Mouse (Mus musculus): ENCODE data around the gene Lctl. TPM values are rescaled to one million over a fixed set of nuclear protein-coding genes. Genes with fewer than 3 reads are reported as not detected.
A peak's percentile ranks its signal among the peaks of the same experiment; 100 is the strongest.
"Not testable (repeated sequence)": the region's sequence is repeated elsewhere in the genome, so short reads cannot be mapped to it uniquely, and the experiment has no call there.

The Lctl gene
- polyA plus RNA-seq, 1 experiment from 2014 or later = not detected

DNA sequence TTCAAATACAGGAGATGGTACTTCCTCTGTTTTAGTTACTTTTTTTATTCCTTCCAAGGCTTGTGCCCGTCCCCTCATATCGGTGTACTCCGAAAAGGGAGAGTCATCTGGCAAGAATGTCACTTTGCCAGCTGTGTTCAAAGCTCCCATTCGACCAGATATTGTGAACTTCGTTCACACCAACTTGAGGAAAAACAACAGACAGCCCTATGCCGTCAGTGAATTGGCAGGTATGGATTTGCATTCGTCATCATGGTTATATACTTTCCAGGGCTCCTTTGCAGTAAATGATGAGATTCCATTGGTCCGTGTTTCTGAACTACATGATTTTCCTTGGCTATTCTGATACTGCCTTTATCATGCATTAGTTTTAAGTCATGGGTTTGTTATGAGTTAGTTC is 57.8 kb downstream of the Lctl start:
- no peak overlapping the region for H3K27ac ChIP-seq
- H3K4me1 ChIP-seq = peaks cover 14% of the 10 kb centered on the region; the same call in 1 of the 2 replicates
- H3K4me3 ChIP-seq = peak overlapping the region; percentile 88
- peaks cover 47% of the 10 kb centered on the region for H3K36me3 ChIP-seq
- WGBS = 59% methylated on average over 8 of the region's 8 CpGs
- H3K27me3 ChIP-seq (ENCODE audit: insufficient read depth, poor library complexity, severe bottlenecking) = no peaks in the 10 kb centered on the region
- H3K9me3 ChIP-seq = no peaks in the 10 kb centered on the region
- no peak for DNase-seq (ENCODE audit: low spot score)

DNA sequence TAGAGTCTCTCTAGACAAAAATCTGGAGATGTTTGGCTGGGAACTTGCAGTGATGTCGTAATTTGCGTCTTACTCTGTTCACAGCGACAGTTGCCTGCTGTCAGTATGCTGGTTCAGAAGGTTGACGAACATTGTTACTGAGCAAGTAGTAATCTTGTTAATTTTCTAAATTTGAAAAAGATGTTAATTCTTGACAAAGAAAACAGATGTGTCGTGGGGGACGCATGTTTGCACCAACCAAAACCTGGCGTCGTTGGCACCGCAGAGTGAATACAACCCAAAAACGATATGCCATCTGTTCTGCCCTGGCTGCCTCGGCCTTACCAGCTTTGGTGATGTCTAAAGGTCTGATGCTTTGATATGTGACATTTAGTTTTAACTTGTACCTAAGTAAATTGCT is 58.4 kb downstream of the Lctl start:
- H3K4me3 ChIP-seq = no peak overlapping the region
- H3K36me3 ChIP-seq = peaks cover 47% of the 10 kb centered on the region
- DNase-seq (ENCODE audit: low spot score) = no peak
- no peak overlapping the region for H3K27ac ChIP-seq
- H3K4me1 ChIP-seq = peaks cover 18% of the 10 kb centered on the region; the same call in 1 of the 2 replicates
- H3K27me3 ChIP-seq (ENCODE audit: insufficient read depth, poor library complexity, severe bottlenecking) = no peaks in the 10 kb centered on the region
- no peaks in the 10 kb centered on the region for H3K9me3 ChIP-seq
- 90% methylated on average over 11 of the region's 11 CpGs for WGBS

DNA sequence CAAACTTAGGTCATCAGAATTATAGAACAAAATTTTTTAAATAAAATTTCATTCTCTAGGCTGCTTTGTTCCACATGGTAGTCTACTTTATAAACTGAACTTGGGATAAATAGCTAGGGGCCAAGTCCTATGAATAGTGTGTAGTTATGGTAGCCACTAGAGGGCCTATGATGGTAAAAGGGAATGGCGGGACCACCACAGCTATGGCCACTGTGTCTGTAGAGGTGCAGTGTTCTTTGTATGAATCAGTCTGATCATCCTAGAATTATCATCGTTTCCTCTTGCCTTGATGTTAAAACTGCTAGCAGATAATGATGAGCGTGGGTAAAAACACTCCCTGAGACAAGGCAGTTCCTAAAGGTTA is 61.6 kb downstream of the Lctl start:
- peak overlapping the region; percentile 84 for H3K27ac ChIP-seq
- WGBS = 42% methylated on average over 3 of the region's 3 CpGs
- no peak for DNase-seq (ENCODE audit: low spot score)

DNA sequence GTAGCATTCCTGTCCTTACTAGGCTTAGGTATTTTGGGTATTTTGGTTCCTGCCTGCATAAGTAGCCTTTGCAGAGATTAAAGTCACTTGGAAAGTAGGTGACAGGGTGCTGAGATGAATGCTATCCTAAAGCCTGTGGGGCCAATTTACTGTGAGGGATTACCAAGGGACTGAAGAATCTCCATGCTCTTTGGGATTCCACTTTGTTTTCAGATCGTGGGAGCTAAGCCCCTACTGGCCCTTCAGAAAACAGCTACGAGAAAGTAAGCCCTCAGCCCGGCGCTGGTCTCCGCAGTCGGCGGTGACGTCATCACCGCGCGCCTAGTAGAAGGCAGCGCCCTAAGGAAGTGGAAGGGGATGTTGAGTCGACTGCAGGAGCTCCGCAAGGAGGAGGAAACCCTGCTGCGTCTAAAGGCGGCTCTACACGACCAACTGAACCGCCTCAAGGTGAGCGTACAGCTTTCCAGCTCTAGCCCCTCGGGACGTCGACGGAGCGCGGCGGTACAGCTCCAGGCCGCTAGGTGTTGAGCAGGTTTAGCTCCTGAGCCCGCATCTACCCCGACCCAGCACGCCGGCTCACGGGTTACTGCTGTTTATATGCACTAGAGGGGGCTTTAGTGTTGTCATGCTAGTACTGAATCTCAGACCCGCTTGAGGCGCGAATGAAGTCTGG is 62.2 kb downstream of the Lctl start, which contains the start of gene Snapc5:
Snapc5 (plus strand) TSS at position 301 of the 673 bp plus-strand sequence.
- peaks cover 10% of the 10 kb centered on the region; the same call in 1 of the 2 replicates for H3K4me1 ChIP-seq
- peak within 1 kb of the TSS; percentile 84 for H3K27ac ChIP-seq
- under 1% methylated on average over 35 of the region's 35 CpGs for WGBS
- no peaks in the 10 kb centered on the region for H3K27me3 ChIP-seq (ENCODE audit: insufficient read depth, poor library complexity, severe bottlenecking)
- peak; percentile 96 for DNase-seq (ENCODE audit: low spot score)
- no peaks in the 10 kb centered on the region for H3K9me3 ChIP-seq
- H3K4me3 ChIP-seq = peak within 1 kb of the TSS; percentile 74
- H3K36me3 ChIP-seq = peaks cover 72% of the 10 kb centered on the region

More for the DNA sequence above, 61.6 kb downstream of the Lctl start:
- Histone ChIP-seq H3K4me3 (peak overlapping the region; percentile 74), H3K27me3 (ENCODE audit: insufficient read depth, poor library complexity, severe bottlenecking) (no peaks in the 10 kb centered on the region), H3K36me3 (peaks cover 72% of the 10 kb centered on the region), H3K9me3 (no peaks in the 10 kb centered on the region), H3K4me1 (peaks cover 10% of the 10 kb centered on the region; the same call in 1 of the 2 replicates)

DNA sequence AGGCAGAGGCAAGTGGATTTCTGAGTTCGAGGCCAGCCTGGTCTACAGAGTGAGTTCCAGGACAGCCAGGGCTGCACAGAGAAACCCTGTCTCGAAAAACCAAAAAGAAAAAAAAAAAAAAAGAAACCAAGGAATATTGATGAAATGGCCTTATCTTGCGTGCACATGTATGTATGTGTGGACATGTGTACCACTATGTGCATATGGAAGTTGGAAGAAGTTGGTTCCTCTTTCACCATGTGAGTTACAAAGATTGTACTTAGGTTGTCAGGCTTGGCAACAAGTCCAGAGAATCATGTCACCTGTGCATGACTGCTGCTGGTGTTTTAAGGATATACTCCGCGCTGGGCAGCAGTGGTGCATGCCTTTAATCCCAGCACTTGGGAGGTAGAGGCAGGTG is 66.3 kb downstream of the Lctl start:
- H3K36me3 ChIP-seq = peaks cover 69% of the 10 kb centered on the region
- DNase-seq (ENCODE audit: low spot score); H3K27ac ChIP-seq; H3K27me3 ChIP-seq (ENCODE audit: insufficient read depth, poor library complexity, severe bottlenecking); H3K4me1 ChIP-seq; H3K9me3 ChIP-seq; H3K4me3 ChIP-seq: not testable (repeated sequence)
- 92% methylated on average over 5 of the region's 5 CpGs for WGBS

DNA sequence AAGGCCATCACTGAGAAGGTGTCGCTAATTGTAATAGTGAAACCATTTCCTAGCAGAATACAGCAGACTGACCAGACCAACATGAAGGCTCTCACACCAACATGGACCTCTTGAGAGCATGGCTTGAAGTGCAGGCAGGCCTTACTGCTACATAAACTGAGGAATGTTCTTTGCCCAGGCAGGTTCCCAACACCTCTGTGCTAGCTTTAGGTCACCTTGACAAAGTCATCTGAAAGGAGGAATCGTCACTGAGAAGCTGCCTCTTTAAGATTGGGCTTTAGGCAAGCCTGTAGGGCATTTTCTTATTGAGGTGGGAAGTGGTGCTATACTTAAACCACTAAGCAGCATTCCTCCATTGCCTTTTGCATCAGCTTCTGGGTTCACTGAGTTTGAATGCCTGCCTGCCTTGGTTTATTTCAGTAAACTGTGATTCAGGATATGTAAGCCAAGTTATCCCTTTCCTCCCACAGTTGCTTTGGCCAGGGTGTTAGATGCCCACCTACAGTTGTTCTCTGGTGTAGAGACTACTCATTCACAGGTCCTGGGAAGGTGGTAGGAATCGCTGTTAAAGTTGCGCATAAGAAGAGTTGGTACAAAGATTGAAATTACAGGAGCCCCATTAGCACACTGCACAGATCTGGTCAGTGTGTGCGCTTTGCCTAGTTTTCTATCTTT is 67.4 kb downstream of the Lctl start:
- Histone ChIP-seq H3K27me3 (ENCODE audit: insufficient read depth, poor library complexity, severe bottlenecking) (no peaks in the 10 kb centered on the region), H3K4me3 (no peak overlapping the region), H3K4me1 (peaks cover 7% of the 10 kb centered on the region; the same call in 1 of the 2 replicates), H3K27ac (no peak overlapping the region), H3K36me3 (peaks cover 71% of the 10 kb centered on the region), H3K9me3 (no peaks in the 10 kb centered on the region)
- DNase-seq (ENCODE audit: low spot score) = no peak
- 96% methylated on average over 5 of the region's 5 CpGs for WGBS

Other genes with a start within 250 kb of the Lctl start
- 29.4 and 47.2 TPM in 2 replicates for gene Smad6, start 95.1 kb upstream of the Lctl start, polyA plus RNA-seq (2016; fragmentation: Nextera tagmentation; extraction: Ambion mirVana)
- 28.1 and 31.6 TPM in 2 replicates for gene Zwilch, start 56.0 kb downstream of the Lctl start, polyA plus RNA-seq (2016; fragmentation: Nextera tagmentation; extraction: Ambion mirVana)
- 998 and 1,151 TPM in 2 replicates for gene Rpl4, start 56.2 kb downstream of the Lctl start, polyA plus RNA-seq (2016; fragmentation: Nextera tagmentation; extraction: Ambion mirVana)
- gene Snapc5, start 62.1 kb downstream of the Lctl start, polyA plus RNA-seq (2016; fragmentation: Nextera tagmentation; extraction: Ambion mirVana) = 25.8 and 29.8 TPM in 2 replicates
- 3.2 TPM in 2 replicates for gene Uchl4, start 118.1 kb downstream of the Lctl start, polyA plus RNA-seq (2016; fragmentation: Nextera tagmentation; extraction: Ambion mirVana)
- 108 and 118 TPM in 2 replicates for gene Map2k1, start 136.5 kb downstream of the Lctl start, polyA plus RNA-seq (2016; fragmentation: Nextera tagmentation; extraction: Ambion mirVana)
- 170 and 220 TPM in 2 replicates for gene Tipin, start 164.4 kb downstream of the Lctl start, polyA plus RNA-seq (2016; fragmentation: Nextera tagmentation; extraction: Ambion mirVana)
- gene Dis3l, start 224.1 kb downstream of the Lctl start, polyA plus RNA-seq (2016; fragmentation: Nextera tagmentation; extraction: Ambion mirVana) = 20.0 and 23.2 TPM in 2 replicates